Mouse (Mus musculus): ENCODE results near the gene Sik2. TPM values are rescaled to one million over a fixed set of nuclear protein-coding genes. Genes with fewer than 3 reads are reported as not detected.

Sik2 gene
- polyA plus RNA-seq, 1 experiment from 2014 or later = 9.2 TPM

- no peak for ATAC-seq
- Histone ChIP-seq H3K9me3 (ENCODE audit: control insufficient read depth) (no peaks in the 10 kb centered on the region), H3K27ac (ENCODE audit: low read depth, low read length) (no peak overlapping the region), H3K4me1 (replicated peaks; ENCODE audit: control insufficient read depth, insufficient read depth, low read length) (no peaks in the 10 kb centered on the region), H3K4me2 (replicated peaks; ENCODE audit: low read depth) (no peak overlapping the region), H3K36me3 (ENCODE audit: control insufficient read depth, insufficient read depth) (peaks cover 61% of the 10 kb centered on the region), H3K4me3 (ENCODE audit: low read depth, low read length) (no peak overlapping the region), H3K27me3 (replicated peaks; ENCODE audit: control insufficient read depth, insufficient read depth, low read length) (no peaks in the 10 kb centered on the region), H3K9ac (ENCODE audit: low read depth, low read length) (no peak overlapping the region)
- TF ChIP-seq CTCF (IDR thresholded peaks at IDR 0.05; ENCODE audit: low read depth) = no peak
- 94% methylated on average over 18 of the region's 18 CpGs for WGBS
Observed at GRCm38 (mm10) chr9:50861119-50861839, 147.6 kb downstream of the Sik2 start.

GRCm38 (mm10) chr9:50858681-50859080 is 150.2 kb downstream of the Sik2 start:
- 79% methylated on average over 6 of the region's 6 CpGs for WGBS
- Histone ChIP-seq H3K9me3 (ENCODE audit: control insufficient read depth) (no peaks in the 10 kb centered on the region), H3K9ac (ENCODE audit: low read depth, low read length) (no peak overlapping the region), H3K27ac (ENCODE audit: low read depth, low read length) (no peak overlapping the region), H3K36me3 (ENCODE audit: control insufficient read depth, insufficient read depth) (peaks cover 36% of the 10 kb centered on the region), H3K4me2 (replicated peaks; ENCODE audit: low read depth) (no peak overlapping the region), H3K4me1 (replicated peaks; ENCODE audit: control insufficient read depth, insufficient read depth, low read length) (no peaks in the 10 kb centered on the region), H3K27me3 (replicated peaks; ENCODE audit: control insufficient read depth, insufficient read depth, low read length) (no peaks in the 10 kb centered on the region), H3K4me3 (ENCODE audit: low read depth, low read length) (no peak overlapping the region)
- TF ChIP-seq CTCF (IDR thresholded peaks at IDR 0.05; ENCODE audit: low read depth) = no peak
- ATAC-seq = no peak

GRCm38 (mm10) chr9:50857082-50857641 is 151.7 kb downstream of the Sik2 start:
- WGBS = 1% methylated on average over 40 of the region's 46 CpGs
- Histone ChIP-seq H3K4me3 (ENCODE audit: low read depth, low read length) (peak overlapping the region; percentile 85), H3K9me3 (ENCODE audit: control insufficient read depth) (no peaks in the 10 kb centered on the region), H3K36me3 (ENCODE audit: control insufficient read depth, insufficient read depth) (peaks cover 24% of the 10 kb centered on the region), H3K27ac (ENCODE audit: low read depth, low read length) (peak overlapping the region; percentile 68), H3K4me2 (replicated peaks; ENCODE audit: low read depth) (peak overlapping the region; percentile 99), H3K27me3 (replicated peaks; ENCODE audit: control insufficient read depth, insufficient read depth, low read length) (no peaks in the 10 kb centered on the region), H3K4me1 (replicated peaks; ENCODE audit: control insufficient read depth, insufficient read depth, low read length) (no peaks in the 10 kb centered on the region), H3K9ac (ENCODE audit: low read depth, low read length) (peak overlapping the region; percentile 78)
- no peak for TF ChIP-seq CTCF (IDR thresholded peaks at IDR 0.05; ENCODE audit: low read depth)
- peak; percentile 41 for ATAC-seq

- Histone ChIP-seq H3K4me1 (replicated peaks; ENCODE audit: control insufficient read depth, insufficient read depth, low read length) (no peaks in the 10 kb centered on the region), H3K9me3 (ENCODE audit: control insufficient read depth) (no peaks in the 10 kb centered on the region), H3K27me3 (replicated peaks; ENCODE audit: control insufficient read depth, insufficient read depth, low read length) (no peaks in the 10 kb centered on the region), H3K27ac (ENCODE audit: low read depth, low read length) (peak overlapping the region; percentile 68), H3K36me3 (ENCODE audit: control insufficient read depth, insufficient read depth) (peaks cover 18% of the 10 kb centered on the region), H3K4me3 (ENCODE audit: low read depth, low read length) (peak overlapping the region; percentile 85), H3K4me2 (replicated peaks; ENCODE audit: low read depth) (peak overlapping the region; percentile 99), H3K9ac (ENCODE audit: low read depth, low read length) (peak overlapping the region; percentile 78)
- peak; percentile 78 for ATAC-seq
- no peak for TF ChIP-seq CTCF (IDR thresholded peaks at IDR 0.05; ENCODE audit: low read depth)
- 3% methylated on average over 45 of the region's 45 CpGs for WGBS
Observed at GRCm38 (mm10) chr9:50856341-50857081, 152.4 kb downstream of the Sik2 start.

- no peak overlapping the region for H3K4me3 ChIP-seq (ENCODE audit: low read depth, low read length)
Observed at GRCm38 (mm10) chr9:50855780-50856179, 153.1 kb downstream of the Sik2 start.

GRCm38 (mm10) chr9:50855133-50855766 is 153.6 kb downstream of the Sik2 start:
- no peaks in the 10 kb centered on the region for H3K27me3 ChIP-seq (replicated peaks; ENCODE audit: control insufficient read depth, insufficient read depth, low read length)
- H3K27ac ChIP-seq (ENCODE audit: low read depth, low read length) = no peak overlapping the region
- H3K4me2 ChIP-seq (replicated peaks; ENCODE audit: low read depth) = no peak overlapping the region
- H3K4me3 ChIP-seq (ENCODE audit: low read depth, low read length) = no peak overlapping the region
- peaks cover 7% of the 10 kb centered on the region; the same call in 1 of the 2 replicates for H3K36me3 ChIP-seq (ENCODE audit: control insufficient read depth, insufficient read depth)
- 92% methylated on average over 5 of the region's 5 CpGs for WGBS
- 0 out of 2 replicates have a peak, but pooled peaks cover 2% of the 10 kb centered on the region for H3K4me1 ChIP-seq (replicated peaks; ENCODE audit: control insufficient read depth, insufficient read depth, low read length)
- H3K9me3 ChIP-seq (ENCODE audit: control insufficient read depth) = no peaks in the 10 kb centered on the region
- no peak overlapping the region for H3K9ac ChIP-seq (ENCODE audit: low read depth, low read length)
- no peak for TF ChIP-seq CTCF (IDR thresholded peaks at IDR 0.05; ENCODE audit: low read depth)
- ATAC-seq = no peak

More at GRCm38 (mm10) chr9:50855780-50856179, 153.1 kb downstream of the Sik2 start:
- H3K27ac ChIP-seq (ENCODE audit: low read depth, low read length) = 0 out of 2 replicates have a peak overlapping the region, but pooled peaks have one; percentile 4
- no peaks in the 10 kb centered on the region for H3K27me3 ChIP-seq (replicated peaks; ENCODE audit: control insufficient read depth, insufficient read depth, low read length)
- no peaks in the 10 kb centered on the region for H3K4me1 ChIP-seq (replicated peaks; ENCODE audit: control insufficient read depth, insufficient read depth, low read length)
- peaks cover 11% of the 10 kb centered on the region for H3K36me3 ChIP-seq (ENCODE audit: control insufficient read depth, insufficient read depth)
- no peak for ATAC-seq
- no peaks in the 10 kb centered on the region for H3K9me3 ChIP-seq (ENCODE audit: control insufficient read depth)
- 80% methylated on average over 5 of the region's 5 CpGs for WGBS
- peak overlapping the region; percentile 99; the same call in 1 of the 2 replicates for H3K4me2 ChIP-seq (replicated peaks; ENCODE audit: low read depth)
- TF ChIP-seq CTCF (IDR thresholded peaks at IDR 0.05; ENCODE audit: low read depth) = no peak
- H3K9ac ChIP-seq (ENCODE audit: low read depth, low read length) = no peak overlapping the region
